Mouse (Mus musculus) natural killer cell, adult 2 months (primary cell): Measurements from ENCODE around the gene Snrpc.
"Not testable (repeated sequence)": the region's sequence is repeated elsewhere in the genome, so short reads cannot be mapped to it uniquely, and the experiment has no call there.

Experiments
- DNase-seq, 2 experiments: peaks; one replicate each; pipeline ENCODE4 v3.0.0; 2022; ENCODE audit warnings: low spot score in 2 of 2

Gene Snrpc

GRCm38 (mm10) chr17:27837850-27838249, at the start of gene Snrpc:
TSS of gene Snrpc (plus strand) at chr17:27838150.
- not testable (repeated sequence) for DNase-seq

GRCm38 (mm10) chr17:27788456-27789172, 49.3 kb upstream of the Snrpc start:
- DNase-seq: no peak

DNA sequence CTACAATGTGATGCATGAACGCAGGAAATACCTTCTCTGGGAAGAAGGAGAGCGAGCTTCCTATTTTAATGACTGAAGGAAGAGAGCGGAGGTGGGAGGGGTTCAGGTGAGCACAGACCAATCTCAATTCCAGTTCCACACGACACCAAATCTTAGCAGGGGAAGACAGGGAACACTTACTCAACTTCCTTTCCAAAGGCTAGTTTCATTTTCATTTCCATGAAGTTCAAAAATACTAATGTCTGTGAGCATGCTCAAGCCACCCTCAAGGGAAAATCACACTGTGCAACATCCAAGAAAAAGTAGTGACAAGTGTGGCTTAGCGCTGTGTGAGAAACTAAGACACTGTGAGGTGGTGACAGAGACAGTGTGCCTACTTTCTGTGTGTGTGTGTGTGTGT, 47.9 kb upstream of the Snrpc start:
- no peak for DNase-seq

DNA sequence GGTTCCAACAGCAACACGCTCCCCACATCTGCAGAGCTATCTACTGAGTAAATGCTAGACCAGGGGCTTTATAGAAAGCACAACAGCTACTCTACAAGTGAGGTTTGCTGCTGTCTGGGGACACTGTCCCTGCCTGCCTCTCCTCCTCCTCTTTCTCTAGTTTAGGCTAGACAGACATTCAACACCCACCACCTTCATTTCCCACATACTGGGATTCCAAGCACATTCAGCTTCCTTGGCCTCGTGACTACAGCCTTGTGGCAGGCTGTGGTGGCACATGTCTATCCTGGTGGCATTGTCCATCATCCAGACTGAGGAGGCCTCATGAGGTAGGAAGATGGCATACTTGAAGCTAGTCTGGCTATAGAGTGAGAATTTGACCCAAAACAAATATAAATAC, 47.0 kb upstream of the Snrpc start:
- no peak for DNase-seq

- DNase-seq: no peak
These were observed 46.4 kb upstream of the Snrpc start for GRCm38 (mm10) chr17:27791556-27791955.

DNA sequence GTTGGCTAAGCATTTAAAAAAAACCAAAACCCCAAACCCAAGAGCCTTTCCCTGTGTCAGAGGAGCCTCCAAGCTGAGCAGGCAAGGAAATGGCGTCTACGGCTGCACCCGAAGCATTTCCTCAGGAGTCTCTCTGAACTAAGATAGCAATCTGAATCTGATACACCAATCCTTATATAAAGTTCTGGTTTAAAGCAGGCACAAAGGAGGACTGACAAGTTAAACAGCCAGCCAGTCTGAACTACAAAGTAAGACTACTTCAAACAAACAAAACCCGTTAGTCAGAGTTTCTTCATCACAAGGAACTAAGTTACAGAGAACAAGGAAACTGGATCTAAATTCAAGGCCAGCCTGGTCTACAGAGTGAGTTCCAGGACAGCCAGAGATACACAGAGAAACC, 45.4 kb upstream of the Snrpc start:
- DNase-seq: no peak

DNA sequence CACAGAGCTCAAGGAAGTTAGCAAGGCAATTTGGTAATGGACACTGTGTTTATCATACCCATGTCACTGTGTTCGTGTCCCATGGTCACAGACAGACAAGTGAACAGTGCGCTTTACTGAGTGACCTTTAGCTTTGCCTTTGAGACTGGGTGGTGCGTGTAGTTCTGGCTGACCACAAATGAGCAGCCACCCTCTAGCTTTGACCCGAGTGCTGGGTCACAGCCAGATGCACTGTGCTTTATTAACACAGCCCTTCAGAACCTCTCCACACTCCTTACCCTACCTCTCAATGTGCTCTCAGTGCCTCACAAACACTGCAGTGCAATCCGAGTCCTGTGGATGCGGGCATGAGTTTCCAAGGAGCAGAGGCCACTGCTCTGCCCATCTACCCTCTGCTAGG, 44.8 kb upstream of the Snrpc start:
- no peak for DNase-seq

DNA sequence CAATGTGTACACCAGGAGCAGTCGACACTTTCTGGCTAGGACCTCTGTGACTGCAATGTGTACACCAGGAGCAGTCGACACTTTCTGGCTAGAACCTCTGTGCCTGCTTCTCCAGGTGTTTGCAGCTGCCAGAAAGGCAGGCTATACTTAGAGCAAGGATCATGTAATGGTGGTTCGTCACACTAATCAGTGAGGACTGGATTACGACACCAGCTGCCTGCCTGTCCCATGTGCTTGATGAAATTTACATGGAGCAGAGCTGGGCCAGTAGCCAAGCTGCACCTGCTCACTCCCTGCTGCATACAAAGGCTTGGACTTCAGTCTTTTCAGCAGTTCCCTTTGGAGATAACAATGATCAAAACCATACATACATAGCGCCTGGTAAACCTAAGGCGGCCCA, 41.2 kb upstream of the Snrpc start:
- DNase-seq: no peak

GRCm38 (mm10) chr17:27797341-27797872, 40.5 kb upstream of the Snrpc start:
- no peak for DNase-seq

DNA sequence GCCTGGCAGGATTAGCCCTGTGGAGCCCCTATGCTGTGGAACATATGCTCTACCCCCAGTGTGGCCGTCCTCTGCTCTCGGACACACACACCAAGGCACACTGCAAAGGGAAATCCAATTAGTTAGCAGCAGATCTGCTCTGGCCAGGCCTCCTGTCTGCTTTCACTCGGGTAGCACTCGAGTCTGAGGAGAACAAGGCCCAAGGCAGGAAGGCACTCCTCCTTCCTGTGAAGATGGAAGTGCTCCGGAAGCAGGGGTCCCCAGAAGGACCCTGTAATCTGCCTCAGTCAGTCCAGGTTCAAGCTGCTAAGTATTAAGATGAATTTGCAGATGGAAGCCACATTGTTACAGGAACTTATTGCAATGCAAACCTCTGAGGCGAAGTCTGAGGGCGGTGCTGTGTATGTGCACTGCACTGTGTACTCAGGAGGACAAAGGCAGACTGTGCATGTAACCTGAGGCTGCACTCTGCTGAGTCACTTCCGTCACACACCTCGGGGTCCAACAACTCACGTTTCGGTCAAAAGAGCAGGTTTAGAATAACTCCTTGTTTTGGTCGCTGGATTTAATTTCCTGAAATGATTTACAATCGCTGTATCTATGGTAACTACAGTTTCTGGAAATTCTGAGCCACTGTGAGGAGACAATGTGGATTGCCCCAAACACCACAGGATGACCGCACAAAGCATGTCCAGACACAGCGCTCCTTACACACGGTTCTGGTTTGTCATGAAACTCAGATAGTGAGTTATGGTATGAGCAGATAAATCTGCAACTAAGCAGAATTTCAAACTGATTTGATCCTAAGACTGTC, 38.0 kb upstream of the Snrpc start:
- DNase-seq: peak; percentile 23 to 25

DNA sequence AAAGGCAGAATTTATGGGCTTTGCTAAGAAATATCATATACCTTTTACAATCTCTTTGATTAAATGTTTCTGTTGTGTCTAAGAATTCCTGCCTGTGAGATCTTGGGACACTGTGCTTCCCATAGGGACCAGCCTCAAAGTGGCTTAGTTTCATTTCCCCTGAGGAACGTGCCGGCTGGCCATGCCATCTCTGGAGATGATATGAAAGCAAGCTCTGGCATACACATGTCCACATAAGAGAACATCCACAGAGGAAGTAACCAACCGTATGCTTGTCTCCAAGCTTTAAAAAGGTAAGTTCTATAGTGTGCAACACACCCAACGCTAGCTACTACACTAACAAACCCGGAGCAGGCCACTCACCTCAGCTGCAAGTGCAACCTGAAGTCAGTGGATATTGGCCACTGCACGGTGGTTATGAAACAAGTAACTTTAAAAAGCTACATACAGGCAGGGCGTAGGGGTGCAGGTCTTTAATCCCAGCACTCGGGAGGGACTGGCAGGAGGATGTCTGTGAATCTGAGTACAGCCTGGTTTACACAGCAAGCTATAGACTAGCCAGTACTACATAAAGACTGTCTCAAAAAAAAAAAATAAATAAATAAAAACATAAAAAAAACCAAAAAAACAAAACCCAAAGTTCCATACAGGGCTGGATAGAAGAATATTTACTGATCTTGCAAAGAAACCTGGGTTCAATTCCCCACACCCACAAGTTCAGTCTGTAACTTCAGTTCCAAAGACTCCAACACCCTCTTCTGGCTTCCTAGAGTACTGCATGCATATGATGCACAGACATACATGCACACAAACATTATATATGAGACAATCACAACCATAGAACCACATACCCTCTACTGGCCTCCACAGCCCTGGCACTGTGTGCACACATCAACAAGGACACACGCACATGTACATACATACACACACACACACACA, 37.0 kb upstream of the Snrpc start:
- DNase-seq: no peak

GRCm38 (mm10) chr17:27803752-27804151, 34.2 kb upstream of the Snrpc start:
- DNase-seq: no peak

DNA sequence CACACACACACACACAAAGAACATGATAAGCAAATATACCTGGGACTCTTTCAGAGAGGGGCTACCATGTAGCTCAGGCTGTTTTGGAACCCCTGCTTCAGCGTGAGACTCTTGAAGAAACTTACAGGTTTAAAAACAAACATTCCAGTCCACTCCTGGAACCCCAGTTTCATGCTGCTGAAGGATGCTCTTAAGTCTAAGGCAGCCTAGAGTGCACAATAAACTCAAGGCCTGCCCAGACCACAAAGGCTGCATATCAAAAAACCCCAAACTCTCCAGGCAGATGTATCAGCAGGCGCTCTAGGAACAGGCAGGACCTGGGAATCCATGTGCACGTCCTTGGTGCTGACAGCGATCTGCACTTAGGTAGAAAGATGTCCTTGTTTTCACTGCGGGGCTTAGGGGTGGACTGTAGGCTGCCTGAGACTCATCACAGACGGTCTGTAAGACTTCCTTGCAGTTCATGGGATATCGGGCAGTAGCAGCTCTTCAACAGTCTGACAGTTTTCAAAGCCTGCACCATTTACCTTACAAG, 33.7 kb upstream of the Snrpc start:
- DNase-seq: no peak

DNA sequence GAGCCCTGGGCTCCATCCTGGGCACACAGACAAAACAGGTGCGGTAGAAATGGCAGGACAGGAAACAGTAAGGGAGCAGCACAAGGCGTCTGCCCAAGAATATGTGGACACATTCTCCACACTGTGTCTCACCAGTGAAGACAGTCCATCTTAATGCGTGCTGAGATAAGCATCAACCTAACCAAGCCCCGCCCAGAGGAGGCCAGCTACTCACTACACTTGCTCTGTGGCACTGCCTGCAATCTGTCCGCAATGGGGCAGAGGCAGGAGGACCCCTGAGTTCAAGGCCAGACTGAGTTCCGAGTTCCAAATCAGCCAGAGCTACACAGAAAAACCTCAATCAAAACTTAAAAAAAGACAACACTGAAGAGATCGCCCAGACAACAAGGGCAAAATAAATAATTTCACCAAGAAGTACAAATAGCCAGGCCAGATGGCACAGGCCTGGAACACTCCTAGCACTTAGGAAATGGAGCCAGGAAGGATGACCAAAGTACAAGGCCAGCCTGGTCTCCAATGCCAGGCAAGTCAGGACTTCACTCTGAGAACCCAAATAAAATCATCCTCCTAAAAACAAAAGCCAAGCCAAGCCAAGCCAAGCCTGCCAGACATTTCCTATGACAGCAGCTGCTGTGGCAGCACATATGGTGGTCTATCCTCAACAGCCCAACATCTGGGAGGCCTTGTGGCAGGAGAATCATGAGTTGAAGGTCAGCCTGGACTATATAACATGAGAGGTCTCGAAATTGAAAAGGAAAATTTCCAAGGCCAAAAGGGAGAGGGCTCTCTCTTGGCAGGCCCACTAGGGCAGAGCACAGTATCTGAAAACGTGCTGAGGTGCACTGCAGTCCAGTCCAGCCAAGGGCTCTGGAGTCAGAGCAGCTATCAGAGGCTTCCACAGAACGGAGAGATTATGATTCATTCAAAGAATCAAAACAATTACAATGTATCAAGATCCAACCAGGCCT, 32.9 kb upstream of the Snrpc start:
- DNase-seq: no peak

DNA sequence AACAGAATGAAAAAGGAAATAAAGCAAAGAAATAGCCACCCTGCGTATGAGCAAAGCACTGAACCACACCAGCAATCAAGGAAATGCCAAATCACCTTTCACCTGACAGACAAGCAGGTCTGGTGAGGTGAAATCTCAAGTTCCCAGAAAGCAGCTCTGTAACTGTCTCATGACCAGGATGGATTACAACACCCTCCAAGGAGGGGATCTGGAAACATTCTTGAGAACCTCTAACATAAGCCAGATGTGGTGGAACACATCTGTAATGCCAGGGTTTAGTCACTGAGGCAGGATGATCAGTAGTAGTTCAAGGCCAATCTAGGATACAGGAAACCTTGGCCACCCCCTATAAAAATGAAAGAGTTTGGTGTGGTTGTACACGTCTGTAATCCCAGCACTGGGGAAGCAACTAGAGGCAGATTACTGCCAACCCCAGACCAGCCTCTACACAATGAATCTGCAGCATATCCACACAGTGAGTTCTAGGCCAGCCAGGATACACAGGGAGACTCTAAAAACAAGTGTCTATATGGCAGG, 30.3 kb upstream of the Snrpc start:
- DNase-seq: no peak

GRCm38 (mm10) chr17:27810569-27811331, 27.2 kb upstream of the Snrpc start:
- DNase-seq: no peak

DNA sequence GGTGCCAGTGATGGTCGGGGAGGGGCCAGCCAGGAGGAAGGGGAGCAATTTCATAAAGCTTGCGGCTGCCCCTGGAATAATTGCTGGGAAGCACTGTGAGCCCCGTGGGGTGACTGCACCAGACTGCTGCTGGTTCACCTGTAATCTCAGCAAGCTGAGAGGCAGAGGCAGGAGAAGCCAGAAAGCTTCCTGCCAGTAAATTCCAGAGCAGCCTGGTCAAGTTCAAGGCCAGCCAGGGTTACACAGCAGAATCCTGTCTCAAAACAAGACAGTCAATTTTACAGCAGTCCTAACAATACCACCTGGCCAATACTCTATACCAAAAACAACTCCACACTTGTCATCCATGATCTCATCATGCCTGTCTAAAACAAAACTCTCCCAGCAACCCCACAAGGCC, 26.0 kb upstream of the Snrpc start:
- no peak for DNase-seq

DNA sequence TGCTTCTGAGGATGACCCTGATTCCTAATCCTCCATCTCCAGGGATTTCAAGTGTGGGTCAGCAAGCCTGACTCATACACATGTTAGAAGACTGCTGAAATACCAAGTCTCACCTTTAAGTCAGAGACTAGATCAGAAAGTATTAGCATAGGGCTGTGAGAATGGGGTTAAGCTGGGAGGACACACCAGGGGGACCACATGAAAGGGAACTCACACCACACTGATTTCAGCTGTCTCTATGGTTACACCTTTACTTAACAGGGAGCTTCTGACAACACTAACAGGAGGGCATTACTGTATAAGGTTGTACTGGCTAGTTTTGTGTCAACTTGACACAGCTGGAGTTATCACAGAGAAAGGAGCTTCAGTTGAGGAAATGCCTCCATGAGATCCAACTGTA, 23.3 kb upstream of the Snrpc start:
- peak; percentile 37 to 59 for DNase-seq

DNA sequence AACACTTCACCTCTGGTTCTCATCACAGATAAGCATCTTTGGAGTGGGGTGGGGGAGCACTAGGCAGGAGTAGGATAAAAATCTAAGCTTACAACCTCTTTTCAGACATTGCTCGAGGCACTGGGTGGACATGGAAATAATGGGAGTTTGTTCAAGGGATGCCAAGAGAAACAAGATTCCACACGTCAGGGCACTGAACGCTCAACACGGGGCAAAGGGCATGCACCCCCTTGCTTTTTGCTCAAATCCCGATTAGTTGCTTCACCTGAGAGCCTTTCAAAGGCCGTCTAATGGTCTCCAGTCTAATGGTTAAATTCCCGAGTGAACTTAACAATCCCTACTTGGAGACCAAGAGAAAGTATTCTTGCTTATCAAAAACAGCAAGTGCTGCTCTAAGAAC, 18.9 kb upstream of the Snrpc start:
- no peak for DNase-seq
